Mouse (Mus musculus) midbrain, embryonic 16.5 days (tissue): ENCODE measurements at regions not wholly inside any gene's neighbourhood (a gene's known extent, or its start where the extent isn't known, plus 50 kb on each side); places are given as distances from the start of the nearest gene placed in this dataset.
A peak's percentile ranks its signal among the peaks of the same experiment; 100 is the strongest.

ENCODE experiments used
- ATAC-seq: fragments of 200-750 bp; cut with Nextera tagmentation; 2 replicates; pipeline ENCODE4 v1.8.0; 2017; ENCODE audit warnings: moderate TSS enrichment
- H3K27ac ChIP-seq: fragments of 300-500 bp; sonication (generic); 2 replicates; pipeline ENCODE4 v1.5.1; 2014; ENCODE audit warnings: mild to moderate bottlenecking, low read length, mixed read lengths
- H3K27me3 ChIP-seq: fragments of 300-500 bp; sonication (generic); 2 replicates; pipeline ENCODE4 v1.6.1; 2014; ENCODE audit warnings: low read depth, low read length, mixed read lengths; ENCODE audit not compliant: control insufficient read depth, insufficient read depth
- H3K36me3 ChIP-seq: fragments of 300-500 bp; sonication (generic); 2 replicates; pipeline ENCODE4 v1.6.1; 2014; ENCODE audit warnings: mild to moderate bottlenecking, low read length, moderate library complexity, mixed read lengths; ENCODE audit not compliant: control insufficient read depth, insufficient read depth
- H3K4me1 ChIP-seq: fragments of 300-500 bp; sonication (generic); 2 replicates; pipeline ENCODE4 v1.6.1; 2014; ENCODE audit warnings: mild to moderate bottlenecking, low read length, mixed read lengths; ENCODE audit not compliant: control insufficient read depth, insufficient read depth
- H3K4me2 ChIP-seq: fragments of 300-500 bp; sonication (generic); 2 replicates; pipeline ENCODE4 v1.6.1; 2014; ENCODE audit warnings: mild to moderate bottlenecking, low read length, mixed read lengths
- H3K4me3 ChIP-seq: fragments of 300-500 bp; sonication (generic); 2 replicates; pipeline ENCODE4 v1.5.1; 2014; ENCODE audit warnings: low read depth, mild to moderate bottlenecking, low read length, moderate library complexity, mixed read lengths
- H3K9ac ChIP-seq: fragments of 300-500 bp; sonication (generic); 2 replicates; pipeline ENCODE4 v1.6.1; 2014; ENCODE audit warnings: low read depth, low read length, mixed read lengths
- H3K9me3 ChIP-seq: fragments of 300-500 bp; sonication (generic); replicated peaks from 2 replicates; pipeline ENCODE4 v1.6.1; 2014; ENCODE audit warnings: mild to moderate bottlenecking, low read length, mixed read lengths; ENCODE audit not compliant: control insufficient read depth, poor library complexity, severe bottlenecking
- WGBS: fragments of 180-500 bp; shearing (Covaris S2); extraction: QIAGEN DNeasy Blood & Tissue Kit; methylation state at CpG from one replicate; pipeline ENCODE4 v1.1.7; 2014; 5-methylcytosine and 5-hydroxymethylcytosine counted together

- no peak overlapping the region for H3K9ac ChIP-seq
- H3K4me2 ChIP-seq, result no peak overlapping the region
- H3K9me3 ChIP-seq, result no peaks in the 10 kb centered on the region
- WGBS, result 45% methylated on average over 8 of the region's 8 CpGs
- no peaks in the 10 kb centered on the region for H3K36me3 ChIP-seq
- no peak overlapping the region for H3K27ac ChIP-seq
- H3K4me1 ChIP-seq, result no peaks in the 10 kb centered on the region
- no peaks in the 10 kb centered on the region for H3K27me3 ChIP-seq
- H3K4me3 ChIP-seq, result no peak overlapping the region
- ATAC-seq, result no peak
Measured at GRCm38 (mm10) chr12:16268621-16269165, 342.1 kb downstream of the Lpin1 start.

- H3K4me2 ChIP-seq, result no peak overlapping the region
- peaks cover 2% of the 10 kb centered on the region; the same call in 1 of the 2 replicates for H3K4me1 ChIP-seq
- H3K36me3 ChIP-seq, result no peaks in the 10 kb centered on the region
- H3K27me3 ChIP-seq, result no peaks in the 10 kb centered on the region
- H3K9me3 ChIP-seq, result no peaks in the 10 kb centered on the region
- peak; percentile 21; the same call in 1 of the 2 replicates for ATAC-seq
- WGBS, result 76% methylated on average over 4 of the region's 4 CpGs
- no peak overlapping the region for H3K9ac ChIP-seq
- no peak overlapping the region for H3K27ac ChIP-seq
- H3K4me3 ChIP-seq, result no peak overlapping the region
Measured at GRCm38 (mm10) chr12:16261465-16261864, 349.3 kb downstream of the Lpin1 start.

DNA sequence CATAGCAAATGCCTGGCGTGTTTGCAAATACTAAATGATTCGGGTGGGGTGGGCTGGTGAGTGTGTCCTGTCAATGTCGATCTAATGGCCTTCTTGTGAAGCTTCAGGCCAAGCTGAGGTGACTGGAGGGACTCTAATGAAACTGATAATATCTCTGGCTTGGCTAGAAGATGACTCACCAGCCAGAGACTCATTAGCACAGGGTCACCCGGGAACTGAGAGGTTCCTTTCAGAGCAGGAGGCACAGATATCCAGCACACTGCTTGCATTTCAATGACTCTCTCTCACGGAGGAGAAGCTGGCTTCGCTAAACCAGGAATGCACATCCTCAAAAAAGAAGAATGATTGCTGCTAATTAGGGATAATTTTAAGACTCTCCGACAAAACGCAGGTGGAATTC, 349.8 kb downstream of the Lpin1 start:
- H3K27me3 ChIP-seq, result no peaks in the 10 kb centered on the region
- H3K4me1 ChIP-seq, result peaks cover 2% of the 10 kb centered on the region; the same call in 1 of the 2 replicates
- H3K36me3 ChIP-seq, result no peaks in the 10 kb centered on the region
- peak; percentile 79 for ATAC-seq
- H3K4me3 ChIP-seq, result no peak overlapping the region
- H3K4me2 ChIP-seq, result no peak overlapping the region
- 58% methylated on average over 8 of the region's 8 CpGs for WGBS
- H3K9me3 ChIP-seq, result no peaks in the 10 kb centered on the region
- no peak overlapping the region for H3K27ac ChIP-seq
- no peak overlapping the region for H3K9ac ChIP-seq

DNA sequence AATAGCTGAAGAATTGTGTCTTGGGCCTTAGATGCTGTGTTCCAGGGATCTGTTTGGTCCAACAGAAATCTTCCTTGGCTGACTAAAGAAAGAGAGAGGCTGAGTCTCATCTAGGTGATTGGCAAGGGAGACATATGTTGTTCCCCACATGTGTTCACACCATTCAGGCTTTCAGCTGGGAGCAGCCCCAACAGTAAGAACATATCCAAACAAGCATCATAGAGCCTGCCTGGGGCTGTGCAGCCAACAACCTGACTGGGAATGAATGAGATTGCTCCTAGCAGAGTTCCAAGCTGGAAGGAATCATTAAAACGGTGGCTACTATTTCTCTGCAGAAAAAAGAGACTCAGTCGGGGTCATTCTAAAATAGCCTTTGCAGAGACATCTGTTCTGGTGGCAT, 350.3 kb downstream of the Lpin1 start:
- Histone ChIP-seq H3K27ac (no peak overlapping the region), H3K4me3 (no peak overlapping the region), H3K9me3 (no peaks in the 10 kb centered on the region), H3K4me1 (peaks cover 2% of the 10 kb centered on the region; the same call in 1 of the 2 replicates), H3K4me2 (no peak overlapping the region), H3K36me3 (no peaks in the 10 kb centered on the region), H3K27me3 (no peaks in the 10 kb centered on the region), H3K9ac (no peak overlapping the region)
- no peak for ATAC-seq
- 78% methylated on average over 2 of the region's 2 CpGs for WGBS

- ATAC-seq, result no peak
- H3K4me2 ChIP-seq, result no peak overlapping the region
- H3K27me3 ChIP-seq, result no peaks in the 10 kb centered on the region
- no peak overlapping the region for H3K27ac ChIP-seq
- WGBS, result 100% methylated on average over 1 of the region's 1 CpGs
- H3K9me3 ChIP-seq, result no peaks in the 10 kb centered on the region
- no peak overlapping the region for H3K4me3 ChIP-seq
- H3K9ac ChIP-seq, result no peak overlapping the region
- H3K4me1 ChIP-seq, result no peaks in the 10 kb centered on the region
- H3K36me3 ChIP-seq, result no peaks in the 10 kb centered on the region
Measured at GRCm38 (mm10) chr12:16250621-16251020, 360.1 kb downstream of the Lpin1 start.

GRCm38 (mm10) chr12:16250096-16250495, 360.7 kb downstream of the Lpin1 start:
- H3K4me1 ChIP-seq, result no peaks in the 10 kb centered on the region
- H3K4me3 ChIP-seq, result no peak overlapping the region
- H3K9ac ChIP-seq, result no peak overlapping the region
- WGBS, result 93% methylated on average over 5 of the region's 5 CpGs
- H3K27ac ChIP-seq, result no peak overlapping the region
- H3K4me2 ChIP-seq, result no peak overlapping the region
- H3K9me3 ChIP-seq, result no peaks in the 10 kb centered on the region
- H3K36me3 ChIP-seq, result no peaks in the 10 kb centered on the region
- H3K27me3 ChIP-seq, result no peaks in the 10 kb centered on the region
- no peak for ATAC-seq

GRCm38 (mm10) chr12:16239792-16240191, 371.0 kb downstream of the Lpin1 start:
- H3K27me3 ChIP-seq, result no peaks in the 10 kb centered on the region
- ATAC-seq, result no peak
- H3K27ac ChIP-seq, result no peak overlapping the region
- H3K9me3 ChIP-seq, result no peaks in the 10 kb centered on the region
- no peaks in the 10 kb centered on the region for H3K36me3 ChIP-seq
- WGBS, result 86% methylated on average over 5 of the region's 5 CpGs
- H3K9ac ChIP-seq, result no peak overlapping the region
- H3K4me3 ChIP-seq, result no peak overlapping the region
- H3K4me1 ChIP-seq, result no peaks in the 10 kb centered on the region
- no peak overlapping the region for H3K4me2 ChIP-seq

GRCm38 (mm10) chr12:16237498-16237897, 373.3 kb downstream of the Lpin1 start:
- ATAC-seq, result no peak
- H3K27ac ChIP-seq, result no peak overlapping the region
- H3K27me3 ChIP-seq, result no peaks in the 10 kb centered on the region
- no peaks in the 10 kb centered on the region for H3K4me1 ChIP-seq
- no peak overlapping the region for H3K4me3 ChIP-seq
- H3K9me3 ChIP-seq, result no peaks in the 10 kb centered on the region
- WGBS, result 86% methylated on average over 5 of the region's 5 CpGs
- H3K4me2 ChIP-seq, result no peak overlapping the region
- H3K36me3 ChIP-seq, result no peaks in the 10 kb centered on the region
- no peak overlapping the region for H3K9ac ChIP-seq

DNA sequence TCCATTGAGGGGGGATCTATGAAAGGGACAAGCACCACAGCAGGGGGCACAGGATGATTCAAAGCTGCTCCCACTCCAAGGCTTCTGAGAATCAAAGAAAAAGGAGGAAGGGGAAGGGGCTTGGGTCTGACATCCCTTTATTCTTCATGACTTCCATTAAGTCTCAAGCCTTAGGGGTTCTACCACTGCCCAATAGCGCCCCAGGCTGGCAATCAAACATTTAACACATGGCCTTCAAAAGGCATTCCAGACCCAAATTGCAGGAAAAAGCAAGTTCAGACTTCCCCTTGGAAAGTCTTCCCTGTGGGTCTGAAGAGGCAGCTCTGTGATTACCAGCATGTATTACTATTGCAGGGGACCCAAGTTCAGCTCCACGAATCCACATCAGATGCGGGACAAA, 377.2 kb downstream of the Lpin1 start:
- no peak overlapping the region for H3K4me3 ChIP-seq
- H3K36me3 ChIP-seq, result no peaks in the 10 kb centered on the region
- no peaks in the 10 kb centered on the region for H3K27me3 ChIP-seq
- no peak overlapping the region for H3K27ac ChIP-seq
- H3K9ac ChIP-seq, result no peak overlapping the region
- no peak for ATAC-seq
- H3K9me3 ChIP-seq, result no peaks in the 10 kb centered on the region
- no peak overlapping the region for H3K4me2 ChIP-seq
- H3K4me1 ChIP-seq, result no peaks in the 10 kb centered on the region
- 87% methylated on average over 3 of the region's 3 CpGs for WGBS
